Mouse (Mus musculus): ENCODE data around the gene Gtpbp2. TPM values are rescaled to one million over a fixed set of nuclear protein-coding genes. Genes with fewer than 3 reads are reported as not detected.
A peak's percentile ranks its signal among the peaks of the same experiment; 100 is the strongest.

The Gtpbp2 gene
- total RNA-seq, 2 experiments from 2014 or later = 46.6 to 58.6 TPM

DNA sequence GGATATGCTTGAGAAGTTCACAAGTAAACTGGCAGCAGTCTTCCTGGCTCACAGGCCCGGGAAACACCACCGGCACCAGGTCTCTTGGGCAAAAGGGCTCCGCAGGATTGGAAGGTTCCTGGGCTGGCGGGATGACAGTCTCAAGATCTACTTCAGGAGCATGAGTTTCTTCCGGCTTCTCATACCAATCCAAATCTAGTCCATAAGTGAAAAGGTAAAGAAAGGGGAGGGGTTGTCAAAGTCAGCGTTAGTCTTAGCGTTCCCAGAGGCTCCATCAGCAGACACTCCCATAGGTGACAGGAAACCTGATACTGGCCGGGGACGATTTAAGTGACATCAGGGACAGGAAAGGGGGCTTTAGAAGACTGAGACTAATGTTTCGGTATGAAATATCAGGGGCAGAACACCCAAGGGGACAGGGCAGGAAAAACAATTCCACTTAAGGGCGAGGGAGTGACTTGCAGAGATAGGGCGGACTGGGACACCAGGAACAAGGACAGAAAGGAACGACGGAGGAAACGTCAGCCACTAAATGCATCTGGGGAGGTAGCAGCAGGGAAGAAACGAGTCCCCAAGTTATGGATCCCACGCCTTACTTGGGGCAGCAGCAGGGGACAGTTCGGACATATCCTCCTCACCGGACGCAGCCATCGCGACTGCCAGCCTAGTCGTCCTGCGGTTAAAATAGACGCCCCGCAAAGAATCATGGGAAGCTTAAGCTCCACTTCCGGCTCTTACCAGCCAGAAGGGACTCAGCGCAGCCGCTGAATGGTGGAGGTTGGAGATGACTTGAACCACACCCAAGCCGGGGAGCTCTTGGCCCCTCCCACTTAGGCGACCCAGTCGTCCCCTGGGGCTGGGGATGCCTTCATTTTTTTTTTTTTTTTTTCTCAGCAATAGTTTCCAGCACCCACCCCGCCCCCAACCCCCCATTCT, 7.7 kb upstream of the Gtpbp2 start, which contains the start of gene Mad2l1bp:
TSS of gene Mad2l1bp (minus strand) at position 707 of the 936 bp plus-strand sequence.
- ATAC-seq (replicated peaks; ENCODE audit: poor library complexity, severe bottlenecking) = peak; percentile 100

DNA sequence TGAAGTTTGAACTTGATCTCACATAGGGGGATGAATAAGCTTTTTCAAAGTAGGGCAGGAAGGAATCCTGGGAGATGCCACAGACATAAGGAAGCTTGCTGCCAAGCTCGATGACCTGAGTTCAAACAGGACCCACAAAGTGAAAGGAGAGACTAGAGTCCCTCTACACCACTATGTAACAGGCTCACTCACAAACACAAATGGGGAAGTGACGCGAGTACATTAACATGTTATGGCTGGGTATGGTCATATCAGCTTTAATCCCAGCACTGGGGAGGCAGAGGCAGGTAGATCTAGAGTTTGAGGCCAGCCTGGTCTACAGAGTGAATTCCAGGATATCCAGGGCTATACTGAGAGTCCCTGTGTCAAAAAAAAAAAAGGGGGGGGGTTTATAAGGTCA, 6.5 kb upstream of the Gtpbp2 start:
- peak; percentile 30; the same call in 1 of the 2 replicates for ATAC-seq (replicated peaks; ENCODE audit: poor library complexity, severe bottlenecking)

DNA sequence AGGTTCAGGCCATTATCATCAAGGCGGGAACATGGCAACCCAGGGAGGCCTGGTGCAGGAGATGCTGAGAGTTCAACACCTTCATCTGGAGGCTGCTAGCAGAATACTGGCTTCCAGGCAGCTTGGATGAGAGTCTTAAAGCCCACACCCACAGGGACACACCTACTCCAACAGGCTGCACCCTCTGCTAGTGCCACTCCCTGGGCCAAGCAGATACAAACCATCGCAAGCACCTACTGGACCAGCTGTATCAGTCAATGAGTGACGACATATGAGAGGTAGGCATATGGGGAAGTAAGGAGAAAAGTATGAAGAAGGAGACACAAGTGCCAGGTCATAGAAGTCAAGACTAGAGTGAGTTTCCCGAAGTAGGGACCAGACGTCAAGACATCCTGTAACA, 4.2 kb upstream of the Gtpbp2 start:
- no peak for ATAC-seq (replicated peaks; ENCODE audit: poor library complexity, severe bottlenecking)

DNA sequence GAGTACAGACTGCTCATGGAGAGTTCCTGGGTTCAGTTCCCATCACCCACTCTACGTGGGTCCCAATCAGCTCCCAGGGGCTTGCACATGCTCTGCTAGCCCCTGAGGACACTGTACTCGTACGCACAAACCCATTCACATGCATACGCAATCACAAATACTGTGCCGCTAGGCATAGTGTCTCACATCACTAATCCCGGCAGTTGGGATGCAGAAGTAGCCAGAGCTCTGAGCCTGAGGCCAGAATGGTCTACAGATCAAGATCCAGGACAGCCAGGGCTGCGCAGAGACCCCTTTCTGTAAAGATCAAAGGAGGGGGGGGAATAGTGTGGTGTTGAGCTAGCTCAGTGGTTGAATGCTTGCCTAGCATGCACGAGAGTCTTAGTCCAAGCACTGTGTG, 3.7 kb upstream of the Gtpbp2 start:
- no peak for ATAC-seq (replicated peaks; ENCODE audit: poor library complexity, severe bottlenecking)

DNA sequence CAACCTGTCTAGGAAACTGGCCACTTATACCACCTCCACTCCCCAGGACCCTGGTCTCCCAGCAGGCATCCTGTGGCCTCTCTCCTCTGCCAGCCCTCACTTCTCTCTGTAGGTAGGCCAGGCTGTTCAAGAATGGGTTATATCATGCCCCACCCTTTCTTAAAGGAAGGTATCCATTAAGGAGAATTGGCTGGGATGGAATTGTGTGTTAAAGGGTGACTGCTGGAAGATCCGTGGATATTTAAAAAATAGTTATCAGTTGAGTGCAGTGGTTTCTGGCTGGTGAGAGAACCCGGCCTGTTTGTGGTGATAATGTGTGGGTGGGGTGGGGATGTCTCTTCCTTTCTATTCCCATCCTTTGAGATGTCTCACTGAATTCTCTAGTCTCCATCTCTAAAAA, 1.6 kb upstream of the Gtpbp2 start:
- ATAC-seq (replicated peaks; ENCODE audit: poor library complexity, severe bottlenecking) = no peak

DNA sequence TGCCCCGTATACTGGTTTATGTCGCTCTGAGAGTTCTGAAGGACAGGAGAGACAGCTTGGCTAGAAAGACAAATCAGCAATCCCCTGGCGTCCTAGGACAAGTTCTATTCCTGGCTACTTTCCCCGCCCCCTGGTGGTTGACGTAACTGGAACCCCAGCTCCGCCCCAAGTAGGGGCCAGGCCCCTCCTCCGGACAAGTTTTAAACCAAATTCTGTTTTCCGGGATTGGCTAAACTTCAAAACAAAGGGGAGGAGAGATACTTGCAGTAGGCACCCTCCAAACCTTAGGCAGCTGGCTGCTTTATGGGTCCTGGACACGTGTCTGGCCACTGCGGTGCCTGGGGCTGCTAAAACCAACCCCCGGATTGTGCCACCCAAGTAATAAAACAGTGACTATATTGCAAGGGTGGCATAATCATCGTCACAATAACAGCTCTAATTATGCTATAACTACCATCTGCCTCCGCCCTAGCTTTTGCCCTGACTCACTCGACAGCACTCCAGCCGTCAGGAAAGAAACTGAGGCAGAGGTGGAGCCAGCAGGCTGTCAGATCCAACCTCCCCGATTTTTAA, 656 bp upstream of the Gtpbp2 start:
- ATAC-seq (replicated peaks; ENCODE audit: poor library complexity, severe bottlenecking) = peak; percentile 63

DNA sequence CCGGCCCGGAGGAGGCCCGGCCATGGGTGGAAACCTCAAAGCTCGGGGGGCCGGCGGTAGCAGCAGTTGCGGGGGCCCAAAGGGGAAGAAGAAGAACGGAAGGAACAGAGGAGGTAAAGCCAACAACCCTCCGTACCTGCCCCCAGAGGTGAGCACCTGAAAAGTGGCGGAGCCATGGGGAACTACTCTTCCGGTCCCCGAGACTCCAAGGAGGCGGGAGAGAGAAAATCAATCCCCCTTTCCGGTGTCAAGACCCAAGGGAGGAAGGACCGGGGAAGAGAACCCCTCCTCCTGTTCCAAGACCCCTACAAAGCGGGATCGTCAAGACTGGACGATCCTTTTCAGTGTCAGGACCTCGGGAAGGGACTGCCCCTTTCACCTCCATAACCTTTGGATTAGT, 347 bp downstream of the Gtpbp2 start:
- no peak for ATAC-seq (replicated peaks; ENCODE audit: poor library complexity, severe bottlenecking)

DNA sequence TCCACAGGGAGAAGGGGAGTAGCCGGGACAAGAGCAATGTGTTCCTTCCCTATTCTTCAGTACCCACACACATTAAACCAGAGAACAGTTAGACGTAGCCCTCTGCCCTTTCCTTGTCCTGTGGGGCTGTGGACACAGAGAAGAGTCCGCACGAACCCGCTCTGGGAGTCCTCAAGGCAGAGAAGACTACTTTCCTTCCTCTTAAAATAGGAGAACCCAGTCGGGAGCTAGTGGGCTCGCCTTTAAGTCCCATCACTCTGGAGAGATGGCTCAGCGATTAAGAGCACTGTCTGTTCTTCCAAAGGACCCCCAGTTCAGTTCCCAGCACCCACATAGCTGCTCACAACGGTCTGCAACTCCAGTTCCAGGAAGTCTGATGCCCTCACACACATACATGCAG, 878 bp downstream of the Gtpbp2 start:
- no peak for ATAC-seq (replicated peaks; ENCODE audit: poor library complexity, severe bottlenecking)

DNA sequence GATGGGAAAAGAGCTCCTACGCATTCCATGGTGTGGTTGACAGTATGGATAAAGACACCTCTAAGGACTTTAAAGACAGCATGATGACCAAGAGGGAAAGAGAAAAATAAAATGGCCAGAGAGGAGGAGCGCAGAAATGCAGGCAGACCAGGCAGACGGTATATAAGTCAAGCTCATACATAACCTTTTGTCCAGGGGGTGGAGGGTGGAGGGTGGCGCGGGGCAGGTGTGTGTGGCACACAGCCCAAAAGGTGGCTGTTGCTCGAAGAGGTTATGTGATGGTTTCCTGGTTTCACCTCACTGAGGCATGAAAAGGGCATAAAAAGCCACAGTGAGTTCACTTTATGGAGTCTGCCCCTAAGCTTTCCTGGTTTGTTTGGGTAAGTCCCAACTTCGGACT, 1.7 kb downstream of the Gtpbp2 start:
- ATAC-seq (replicated peaks; ENCODE audit: poor library complexity, severe bottlenecking) = no peak

DNA sequence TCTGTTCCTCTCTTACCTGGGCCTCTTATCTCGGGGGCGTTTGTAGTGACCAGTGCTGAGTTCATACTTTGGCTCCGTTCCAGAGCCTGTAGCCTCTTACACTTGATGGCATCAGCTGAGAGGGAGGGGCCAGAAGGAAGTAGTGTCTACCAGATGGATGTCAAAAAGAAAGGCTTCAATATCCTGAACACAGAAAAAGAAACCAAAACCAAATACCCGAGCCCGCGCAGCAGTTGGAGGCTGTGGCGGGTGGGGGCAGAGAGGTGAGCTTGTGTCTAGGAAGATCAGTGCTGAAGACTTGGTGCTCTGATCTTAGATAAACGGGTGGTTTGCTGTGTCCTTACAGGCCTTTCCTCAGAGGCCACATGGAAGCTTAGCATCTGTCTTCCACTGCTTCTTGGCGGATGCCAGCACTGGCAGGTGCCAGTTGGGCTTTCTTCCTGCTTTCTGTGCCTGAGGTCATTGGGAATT, 2.2 kb downstream of the Gtpbp2 start:
- peak; percentile 16 for ATAC-seq (replicated peaks; ENCODE audit: poor library complexity, severe bottlenecking)

DNA sequence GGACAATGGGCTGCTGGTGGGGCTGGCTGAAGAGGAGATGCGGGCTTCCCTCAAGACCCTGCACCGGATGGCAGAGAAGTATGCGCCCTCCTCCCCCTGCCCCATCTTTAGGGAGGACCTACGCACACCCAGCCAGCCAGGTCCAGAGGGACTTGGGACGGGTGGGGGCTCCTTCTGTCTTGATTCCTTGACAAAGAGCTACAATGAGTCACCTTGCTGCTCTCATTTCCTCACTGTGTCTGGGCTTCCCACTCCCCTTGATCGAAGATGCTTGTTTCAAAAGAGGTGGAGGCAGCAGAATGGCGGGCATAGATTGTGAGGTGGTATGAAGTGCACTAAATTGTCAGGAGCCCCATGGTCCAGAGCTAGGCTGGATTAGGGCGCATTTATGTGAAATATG, 3.5 kb downstream of the Gtpbp2 start:
- ATAC-seq (replicated peaks; ENCODE audit: poor library complexity, severe bottlenecking) = no peak

DNA sequence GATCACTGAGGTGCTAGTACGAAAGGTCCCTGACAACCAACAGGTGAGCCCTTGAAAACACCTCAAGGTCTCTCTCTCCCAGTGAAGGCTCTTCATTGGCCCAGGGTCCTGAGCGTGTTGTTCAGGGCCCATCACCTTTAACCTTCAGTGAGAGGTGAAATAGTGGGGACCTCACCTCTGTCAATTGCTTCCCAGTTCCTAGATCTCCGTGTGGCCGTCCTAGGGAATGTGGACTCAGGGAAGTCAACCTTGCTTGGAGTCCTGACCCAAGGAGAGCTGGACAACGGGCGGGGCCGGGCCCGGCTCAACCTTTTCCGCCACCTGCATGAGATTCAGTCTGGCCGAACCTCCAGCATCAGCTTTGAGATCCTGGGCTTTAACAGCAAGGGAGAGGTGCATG, 4.0 kb downstream of the Gtpbp2 start:
- ATAC-seq (replicated peaks; ENCODE audit: poor library complexity, severe bottlenecking) = no peak

DNA sequence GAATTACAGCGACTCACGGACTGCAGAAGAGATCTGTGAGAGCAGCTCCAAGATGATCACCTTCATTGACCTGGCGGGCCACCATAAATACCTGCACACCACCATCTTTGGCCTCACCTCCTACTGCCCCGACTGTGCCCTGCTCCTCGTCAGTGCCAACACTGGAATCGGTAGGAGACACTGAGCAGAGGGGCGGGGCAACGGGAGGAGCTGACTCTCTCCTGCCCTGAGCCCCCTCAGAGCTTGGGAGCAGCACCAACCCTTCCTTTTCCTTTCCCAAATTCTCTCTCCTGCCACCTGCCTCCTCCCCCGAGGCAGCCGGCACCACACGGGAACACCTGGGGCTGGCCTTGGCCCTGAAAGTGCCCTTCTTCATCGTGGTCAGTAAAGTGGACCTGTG, 4.6 kb downstream of the Gtpbp2 start:
- no peak for ATAC-seq (replicated peaks; ENCODE audit: poor library complexity, severe bottlenecking)

DNA sequence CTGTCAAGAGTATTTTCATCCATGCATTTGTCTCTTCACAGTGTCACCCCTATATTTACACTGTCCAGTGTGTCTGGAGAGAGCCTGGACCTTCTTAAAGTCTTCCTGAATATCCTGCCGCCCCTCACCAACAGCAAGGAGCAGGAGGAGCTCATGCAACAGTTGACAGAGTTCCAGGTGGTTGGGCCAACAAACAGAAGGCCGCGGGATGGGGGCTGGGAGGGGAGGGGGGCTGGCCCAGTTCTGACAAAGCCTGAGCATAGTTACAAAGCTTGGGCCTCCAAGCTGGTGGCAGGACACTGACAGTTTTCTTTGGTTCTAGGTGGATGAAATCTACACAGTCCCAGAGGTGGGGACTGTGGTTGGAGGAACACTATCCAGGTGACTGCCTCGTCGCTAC, 5.4 kb downstream of the Gtpbp2 start:
- ATAC-seq (replicated peaks; ENCODE audit: poor library complexity, severe bottlenecking) = no peak

DNA sequence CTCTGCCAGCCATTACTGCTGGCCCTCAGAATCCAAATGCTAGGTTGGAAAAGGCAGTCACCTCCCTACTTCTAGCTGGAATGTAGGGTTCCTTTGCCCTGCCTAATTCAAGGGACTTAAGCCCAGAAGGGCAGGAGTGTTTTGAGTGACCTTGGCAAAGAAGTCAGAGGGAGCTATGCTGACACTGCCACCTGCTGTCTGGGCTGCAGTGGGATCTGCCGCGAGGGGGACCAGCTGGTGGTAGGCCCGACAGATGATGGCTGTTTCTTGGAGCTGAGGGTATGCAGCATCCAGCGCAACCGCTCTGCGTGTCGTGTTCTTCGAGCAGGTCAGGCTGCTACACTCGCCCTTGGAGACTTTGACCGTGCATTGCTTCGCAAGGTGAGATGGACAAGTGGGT, 6.2 kb downstream of the Gtpbp2 start:
- ATAC-seq (replicated peaks; ENCODE audit: poor library complexity, severe bottlenecking) = no peak

DNA sequence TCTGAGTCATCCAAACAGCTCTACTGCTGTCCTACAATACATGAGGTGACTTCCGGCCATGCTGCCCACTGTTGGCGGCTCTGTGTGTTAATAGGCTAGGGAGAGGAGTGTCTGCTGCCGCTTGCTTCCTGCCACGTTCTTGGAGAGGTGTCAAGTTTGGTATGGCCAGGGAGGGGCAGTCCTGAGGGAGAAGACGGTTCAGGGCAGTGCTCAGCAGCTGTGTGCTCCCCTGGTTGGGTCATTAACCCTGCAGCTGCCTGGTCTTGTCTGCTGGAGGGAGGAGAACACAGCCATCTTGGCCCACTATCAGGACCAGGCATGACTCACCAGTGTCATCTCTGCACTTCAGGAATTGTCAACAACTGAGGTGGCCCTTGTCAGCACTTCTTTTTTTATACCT, 7.5 kb downstream of the Gtpbp2 start:
- no peak for ATAC-seq (replicated peaks; ENCODE audit: poor library complexity, severe bottlenecking)

DNA sequence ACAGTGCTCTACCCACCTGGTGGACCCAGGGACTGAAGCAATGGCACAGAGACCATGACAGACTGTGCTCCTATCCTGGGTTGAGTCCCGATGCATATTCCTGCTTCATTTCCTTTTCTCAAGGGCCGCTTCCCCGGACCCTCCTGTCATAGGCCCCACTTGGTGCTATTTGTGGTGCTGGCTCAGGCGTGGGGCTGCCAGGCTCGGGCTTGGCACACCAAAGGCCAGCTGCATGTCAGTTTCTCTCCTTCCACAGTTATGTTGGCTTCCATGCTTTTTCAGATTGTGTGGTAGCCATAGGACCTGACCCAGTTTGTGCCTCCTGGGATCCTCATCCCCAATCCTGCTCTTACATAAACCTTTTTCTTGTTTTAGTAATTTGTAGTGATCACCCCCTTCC, 7.9 kb downstream of the Gtpbp2 start:
- no peak for ATAC-seq (replicated peaks; ENCODE audit: poor library complexity, severe bottlenecking)

DNA sequence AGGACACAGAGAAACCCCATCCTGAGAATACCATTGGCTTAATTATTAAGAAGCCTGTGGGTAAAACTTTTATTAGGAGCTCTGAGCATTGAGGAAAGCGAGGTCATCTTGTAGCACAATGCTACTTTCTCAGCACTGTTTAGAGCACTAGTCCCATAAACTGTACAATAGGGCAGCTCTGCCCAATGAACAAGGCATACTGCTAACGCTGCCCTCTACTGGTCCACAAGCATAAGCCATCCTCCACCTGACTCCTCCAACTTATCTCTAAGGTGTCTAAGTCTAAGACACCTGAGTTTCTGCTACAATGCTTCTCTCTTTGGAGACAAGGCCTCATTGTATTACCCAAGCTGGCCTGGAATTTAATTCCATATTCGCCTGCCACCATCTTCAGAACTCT, 9.7 kb downstream of the Gtpbp2 start:
- peak; percentile 62; the same call in 1 of the 2 replicates for ATAC-seq (replicated peaks; ENCODE audit: poor library complexity, severe bottlenecking)

DNA sequence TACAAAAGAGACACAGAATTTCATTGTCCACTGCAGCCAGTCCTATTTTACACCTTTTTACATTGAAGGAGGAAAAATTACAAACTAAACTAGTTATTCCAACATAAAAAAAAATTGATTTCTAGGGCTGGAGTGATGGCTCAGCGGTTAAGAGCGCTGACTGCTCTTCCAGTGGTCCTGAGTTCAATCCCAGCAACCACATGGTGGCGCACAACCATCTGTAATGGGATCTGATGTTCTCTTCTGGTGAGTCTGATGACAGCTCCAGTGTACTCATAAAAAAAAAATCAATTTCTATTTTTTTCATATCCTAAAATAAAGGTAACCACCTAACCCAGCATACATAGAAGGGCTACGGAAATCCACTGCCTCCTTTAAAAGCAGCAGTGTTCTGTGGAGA, 21.4 kb downstream of the Gtpbp2 start:
- no peak for ATAC-seq (replicated peaks; ENCODE audit: poor library complexity, severe bottlenecking)

DNA sequence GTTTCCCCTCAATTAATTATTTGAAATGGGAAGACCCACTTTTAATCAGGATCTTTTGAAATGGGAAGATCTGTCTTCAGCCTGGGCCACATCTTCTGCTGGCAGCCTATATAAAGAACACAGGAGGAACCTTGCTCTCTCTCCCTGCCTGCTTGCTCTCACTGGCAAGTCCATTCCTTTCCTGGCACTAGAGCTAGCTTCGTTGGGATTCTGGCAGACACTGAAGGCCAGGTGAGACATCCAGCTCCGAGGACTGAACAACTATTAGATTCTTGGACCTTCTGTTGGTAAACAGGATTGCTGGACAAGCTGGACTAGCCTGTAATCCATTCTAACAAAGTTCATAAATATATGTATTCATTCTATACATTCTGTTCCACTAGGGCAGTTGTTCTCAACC, 28.0 kb downstream of the Gtpbp2 start:
- no peak for ATAC-seq (replicated peaks; ENCODE audit: poor library complexity, severe bottlenecking)

DNA sequence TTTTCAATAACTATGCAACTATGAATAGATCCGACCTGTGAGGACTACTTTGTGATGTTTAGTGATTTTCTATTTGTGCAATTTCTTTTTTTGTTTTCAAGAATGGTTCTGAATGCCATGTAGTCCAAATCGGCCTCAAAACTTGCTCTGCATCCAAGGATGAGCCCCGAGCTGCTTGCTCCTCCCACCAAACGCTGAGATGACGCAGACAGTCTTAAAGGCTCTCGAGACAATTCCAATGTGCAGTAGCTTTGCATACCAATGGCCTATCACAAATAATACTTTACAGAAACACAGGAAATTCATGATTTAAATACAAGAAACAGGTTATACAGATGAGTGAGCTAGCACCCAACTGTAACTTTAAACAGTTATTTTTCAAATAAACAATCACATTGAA, 40.3 kb downstream of the Gtpbp2 start:
- no peak for ATAC-seq (replicated peaks; ENCODE audit: poor library complexity, severe bottlenecking)

Data from granulocyte monocyte progenitor cell, adult 5-6 weeks (primary cell).